Mouse (Mus musculus): ENCODE data around the gene Fbll1. TPM values are rescaled to one million over a fixed set of nuclear protein-coding genes. Genes with fewer than 3 reads are reported as not detected.
A peak's percentile ranks its signal among the peaks of the same experiment; 100 is the strongest.
"Not testable (repeated sequence)": the region's sequence is repeated elsewhere in the genome, so short reads cannot be mapped to it uniquely, and the experiment has no call there.

Fbll1 gene
- 0.15 TPM in 1 of 2 replicates, not detected in the other for total RNA-seq (2017)

- ATAC-seq (replicated peaks in 1 of 2; ENCODE audit: insufficient read depth in 1 of 2, low FRiP score in 2 of 2, low TSS enrichment in 1 of 2, low read depth in 1 of 2, poor library complexity in 2 of 2, severe bottlenecking in 2 of 2) = peak; percentile 53 to 64; a peak in 2 of 4 replicates
These were observed at the start of gene Fbll1 for GRCm38 (mm10) chr11:35798874-35799273. Fbll1 (minus strand) TSS chr11:35798884.

GRCm38 (mm10) chr11:35844299-35844698 lies 45.6 kb upstream of the Fbll1 start:
- ATAC-seq (replicated peaks in 1 of 2; ENCODE audit: insufficient read depth in 1 of 2, low FRiP score in 2 of 2, low TSS enrichment in 1 of 2, low read depth in 1 of 2, poor library complexity in 2 of 2, severe bottlenecking in 2 of 2) = no peak

GRCm38 (mm10) chr11:35842560-35842959 lies 43.9 kb upstream of the Fbll1 start:
- ATAC-seq (replicated peaks in 1 of 2; ENCODE audit: insufficient read depth in 1 of 2, low FRiP score in 2 of 2, low TSS enrichment in 1 of 2, low read depth in 1 of 2, poor library complexity in 2 of 2, severe bottlenecking in 2 of 2) = not testable (repeated sequence)

- peak; percentile 8 to 23; a peak in 2 of 4 replicates for ATAC-seq (replicated peaks in 1 of 2; ENCODE audit: insufficient read depth in 1 of 2, low FRiP score in 2 of 2, low TSS enrichment in 1 of 2, low read depth in 1 of 2, poor library complexity in 2 of 2, severe bottlenecking in 2 of 2)
These were observed 43.1 kb upstream of the Fbll1 start for GRCm38 (mm10) chr11:35841738-35842325.

- ATAC-seq (replicated peaks in 1 of 2; ENCODE audit: insufficient read depth in 1 of 2, low FRiP score in 2 of 2, low TSS enrichment in 1 of 2, low read depth in 1 of 2, poor library complexity in 2 of 2, severe bottlenecking in 2 of 2) = not testable (repeated sequence)
These were observed 42.1 kb upstream of the Fbll1 start for GRCm38 (mm10) chr11:35840806-35841205.

- no peak for ATAC-seq (replicated peaks in 1 of 2; ENCODE audit: insufficient read depth in 1 of 2, low FRiP score in 2 of 2, low TSS enrichment in 1 of 2, low read depth in 1 of 2, poor library complexity in 2 of 2, severe bottlenecking in 2 of 2)
These were observed 41.6 kb upstream of the Fbll1 start for GRCm38 (mm10) chr11:35840282-35840681.

GRCm38 (mm10) chr11:35838345-35839338 lies 40.0 kb upstream of the Fbll1 start:
- peak; percentile 80 to 85 for ATAC-seq (replicated peaks in 1 of 2; ENCODE audit: insufficient read depth in 1 of 2, low FRiP score in 2 of 2, low TSS enrichment in 1 of 2, low read depth in 1 of 2, poor library complexity in 2 of 2, severe bottlenecking in 2 of 2)

GRCm38 (mm10) chr11:35837156-35838126 lies 38.8 kb upstream of the Fbll1 start:
- ATAC-seq (replicated peaks in 1 of 2; ENCODE audit: insufficient read depth in 1 of 2, low FRiP score in 2 of 2, low TSS enrichment in 1 of 2, low read depth in 1 of 2, poor library complexity in 2 of 2, severe bottlenecking in 2 of 2) = no peak

GRCm38 (mm10) chr11:35834022-35834760 lies 35.5 kb upstream of the Fbll1 start, which contains the start of gene Rars:
Rars (minus strand) TSS chr11:35834506.
- ATAC-seq (replicated peaks in 1 of 2; ENCODE audit: insufficient read depth in 1 of 2, low FRiP score in 2 of 2, low TSS enrichment in 1 of 2, low read depth in 1 of 2, poor library complexity in 2 of 2, severe bottlenecking in 2 of 2) = peak; percentile 87 to 91

GRCm38 (mm10) chr11:35833270-35833669 lies 34.6 kb upstream of the Fbll1 start:
- no peak for ATAC-seq (replicated peaks in 1 of 2; ENCODE audit: insufficient read depth in 1 of 2, low FRiP score in 2 of 2, low TSS enrichment in 1 of 2, low read depth in 1 of 2, poor library complexity in 2 of 2, severe bottlenecking in 2 of 2)

GRCm38 (mm10) chr11:35832139-35832538 lies 33.5 kb upstream of the Fbll1 start:
- no peak for ATAC-seq (replicated peaks in 1 of 2; ENCODE audit: insufficient read depth in 1 of 2, low FRiP score in 2 of 2, low TSS enrichment in 1 of 2, low read depth in 1 of 2, poor library complexity in 2 of 2, severe bottlenecking in 2 of 2)

GRCm38 (mm10) chr11:35827714-35828113 lies 29.0 kb upstream of the Fbll1 start:
- peak; percentile 27 to 68; a peak in 2 of 4 replicates for ATAC-seq (replicated peaks in 1 of 2; ENCODE audit: insufficient read depth in 1 of 2, low FRiP score in 2 of 2, low TSS enrichment in 1 of 2, low read depth in 1 of 2, poor library complexity in 2 of 2, severe bottlenecking in 2 of 2)

GRCm38 (mm10) chr11:35816316-35816715 lies 17.6 kb upstream of the Fbll1 start:
- ATAC-seq (replicated peaks in 1 of 2; ENCODE audit: insufficient read depth in 1 of 2, low FRiP score in 2 of 2, low TSS enrichment in 1 of 2, low read depth in 1 of 2, poor library complexity in 2 of 2, severe bottlenecking in 2 of 2) = no peak

GRCm38 (mm10) chr11:35811458-35811857 lies 12.8 kb upstream of the Fbll1 start:
- ATAC-seq (replicated peaks in 1 of 2; ENCODE audit: insufficient read depth in 1 of 2, low FRiP score in 2 of 2, low TSS enrichment in 1 of 2, low read depth in 1 of 2, poor library complexity in 2 of 2, severe bottlenecking in 2 of 2) = no peak

- ATAC-seq (replicated peaks in 1 of 2; ENCODE audit: insufficient read depth in 1 of 2, low FRiP score in 2 of 2, low TSS enrichment in 1 of 2, low read depth in 1 of 2, poor library complexity in 2 of 2, severe bottlenecking in 2 of 2) = no peak
These were observed 2.6 kb upstream of the Fbll1 start for GRCm38 (mm10) chr11:35801332-35801731.

- ATAC-seq (replicated peaks in 1 of 2; ENCODE audit: insufficient read depth in 1 of 2, low FRiP score in 2 of 2, low TSS enrichment in 1 of 2, low read depth in 1 of 2, poor library complexity in 2 of 2, severe bottlenecking in 2 of 2) = peak in 1 of 2 experiments; percentile 23; a peak in 1 of 4 replicates
These were observed 226 bp downstream of the Fbll1 start for GRCm38 (mm10) chr11:35798495-35798820.

All from hematopoietic stem cell, adult 5-6 weeks (primary cell).